Mouse (Mus musculus) frontal cortex, adult (tissue): ENCODE data around the gene Fcna.

ENCODE experiments used
- ATAC-seq: cut with Nextera tagmentation; 2 replicates; pipeline ENCODE4 v1.9.2; 2017; ENCODE audit warnings: mild to moderate bottlenecking, moderate library complexity, mixed read lengths; ENCODE audit not compliant: low TSS enrichment

The Fcna gene

GRCm38 (mm10) chr2:25627811-25628210 is at the start of gene Fcna:
Gene Fcna, minus strand, starts transcription at chr2:25628030.
- no peak for ATAC-seq

DNA sequence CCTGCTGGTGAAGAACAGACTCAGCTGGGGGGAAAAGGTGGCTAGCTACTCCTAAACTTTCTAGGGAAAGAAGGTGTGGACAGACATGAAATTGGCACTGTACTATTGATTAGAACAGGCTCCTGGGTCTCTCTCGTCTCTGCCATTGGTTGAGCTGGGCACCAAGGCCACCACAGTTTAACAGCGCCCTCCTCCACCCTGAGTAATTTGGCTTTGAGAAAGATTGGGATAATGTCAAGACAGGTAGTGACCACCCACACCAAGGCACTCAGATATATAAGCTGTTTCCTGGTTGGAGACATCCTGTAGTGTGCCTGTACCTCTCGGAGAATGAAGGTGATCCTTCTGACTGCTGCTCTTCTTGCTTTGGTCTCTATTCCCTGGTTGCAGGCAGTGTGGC is 48.7 kb upstream of the Fcna start, which contains the start of gene Lcn6:
Gene Lcn6 (plus strand): TSS at position 301 of the 400 bp plus-strand sequence.
- no peak for ATAC-seq

DNA sequence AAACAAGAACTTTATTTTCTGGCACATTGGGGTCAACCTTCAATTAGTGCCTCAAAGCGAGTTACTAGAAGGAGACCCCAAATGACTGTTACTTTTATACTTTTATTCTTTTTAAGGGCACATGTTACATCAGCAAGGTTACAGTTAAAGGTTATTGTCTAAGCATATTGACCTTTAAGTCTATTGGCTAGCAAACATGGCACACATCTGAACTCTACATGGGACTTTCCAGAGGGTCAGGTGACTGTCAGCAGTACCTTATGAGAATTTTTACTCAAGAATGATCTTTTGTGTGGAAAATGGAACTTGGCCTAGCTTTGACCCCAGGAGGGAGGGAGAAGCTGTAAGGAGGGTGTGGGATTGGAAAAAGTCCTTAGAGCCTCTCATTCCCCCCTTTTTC is 38.7 kb upstream of the Fcna start:
- ATAC-seq = no peak

GRCm38 (mm10) chr2:25664125-25664524 is 36.3 kb upstream of the Fcna start:
- no peak for ATAC-seq

DNA sequence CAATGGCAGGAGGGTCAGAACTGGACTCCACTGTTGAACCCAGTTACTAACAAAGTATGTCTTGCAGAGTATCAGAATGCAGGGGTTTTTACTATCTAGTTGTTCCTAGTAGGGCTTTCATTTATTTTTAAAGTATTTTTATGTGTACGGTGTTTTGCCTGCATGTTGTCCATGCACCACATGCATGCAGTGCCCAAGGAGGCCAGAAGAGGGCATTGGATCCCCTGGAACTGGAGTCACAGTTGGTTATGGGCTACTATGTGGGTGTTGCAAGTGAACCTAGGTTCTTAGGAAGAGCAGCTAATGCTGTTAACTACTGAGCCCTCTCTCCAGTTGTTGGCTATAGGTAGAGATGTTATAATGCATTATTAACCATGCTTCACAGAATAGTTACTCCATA is 35.7 kb upstream of the Fcna start:
- ATAC-seq = no peak

DNA sequence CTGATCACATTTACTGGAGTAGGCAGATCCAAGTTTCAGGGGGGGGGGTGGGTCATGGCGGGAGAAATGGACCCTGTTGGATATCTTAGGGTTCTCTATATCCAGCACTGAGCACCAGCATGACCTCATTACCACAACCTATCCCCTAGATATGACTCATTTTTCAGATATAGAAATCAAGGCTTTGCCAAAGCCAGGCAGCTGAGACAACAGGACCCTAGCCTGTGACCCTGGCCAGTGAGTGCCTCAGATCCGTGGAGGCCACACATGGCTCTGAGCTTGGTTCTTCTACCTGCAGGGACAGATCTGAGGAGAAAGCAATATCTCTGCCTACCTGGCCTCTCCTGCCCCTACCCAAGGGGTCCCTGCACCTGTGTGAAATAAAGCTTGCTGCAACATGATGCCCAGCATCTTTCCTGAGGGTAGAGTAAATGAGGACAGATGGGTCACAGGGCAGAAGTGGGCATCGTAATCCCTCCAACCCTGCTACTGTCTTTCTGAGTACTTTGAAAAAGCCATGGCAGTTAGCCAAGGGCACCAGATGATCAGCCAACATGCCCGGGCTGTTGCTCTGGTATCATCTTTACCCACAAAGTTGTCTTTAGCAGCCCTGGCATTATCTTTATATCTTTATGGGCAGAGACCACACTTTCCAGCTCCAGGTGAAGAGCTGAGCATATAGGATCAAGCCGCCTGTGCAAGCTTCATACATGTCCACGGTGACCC is 33.6 kb upstream of the Fcna start:
- no peak for ATAC-seq

DNA sequence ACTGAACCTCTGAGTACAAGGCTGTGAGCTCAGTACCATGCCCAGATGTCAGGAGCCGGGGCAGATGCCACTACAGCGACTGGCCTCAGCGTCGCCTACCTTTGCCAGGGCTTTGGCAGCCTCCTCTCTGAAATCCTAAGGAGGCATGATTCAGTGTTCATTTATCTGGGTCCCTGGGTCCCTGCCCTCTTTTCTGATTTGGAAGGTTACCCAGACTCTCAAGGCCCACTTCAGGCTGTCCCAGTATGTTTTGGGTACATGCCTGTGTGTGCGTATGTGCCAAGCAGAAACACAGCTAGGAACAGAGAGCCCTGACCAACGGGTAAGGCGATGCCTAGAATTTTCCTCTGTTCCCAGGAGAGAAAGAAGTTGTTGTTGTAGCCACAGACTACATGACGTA is 32.4 kb upstream of the Fcna start:
- ATAC-seq = no peak

- ATAC-seq = no peak
Measured at GRCm38 (mm10) chr2:25657652-25658051, 29.8 kb upstream of the Fcna start, which contains the start of gene Lcn5. Gene Lcn5, plus strand, starts transcription at chr2:25657952.

GRCm38 (mm10) chr2:25657246-25657645 is 29.4 kb upstream of the Fcna start:
- ATAC-seq = no peak

- peak; percentile 57; the same call in 1 of the 2 replicates for ATAC-seq
Measured at GRCm38 (mm10) chr2:25656691-25657090, 28.9 kb upstream of the Fcna start.

- ATAC-seq = no peak
Measured at GRCm38 (mm10) chr2:25654502-25654901, 26.7 kb upstream of the Fcna start.

- no peak for ATAC-seq
Measured at GRCm38 (mm10) chr2:25652902-25653301, 25.1 kb upstream of the Fcna start, which contains the start of gene Lcn8. Gene Lcn8, plus strand, starts transcription at chr2:25653120.

DNA sequence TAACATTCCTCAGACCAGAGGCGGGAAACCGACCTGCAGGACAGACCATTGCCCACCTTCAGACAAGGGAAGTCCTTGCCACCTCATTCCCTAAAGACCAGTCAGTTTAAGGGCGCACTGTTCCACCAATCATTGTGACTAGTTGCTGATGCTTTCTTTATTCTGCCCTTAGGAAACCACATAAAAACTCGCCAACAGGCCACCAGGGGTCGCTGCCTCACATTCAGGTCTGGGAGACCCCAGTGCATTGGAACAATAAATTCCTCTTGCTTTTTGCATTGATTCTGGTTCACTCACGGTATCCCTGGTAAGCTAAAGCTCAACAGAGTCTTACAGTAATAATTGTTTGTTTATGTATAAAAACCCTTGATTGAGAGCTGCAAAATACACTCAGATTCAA is 12.1 kb upstream of the Fcna start:
- ATAC-seq = no peak

- ATAC-seq = peak; percentile 73
Measured at GRCm38 (mm10) chr2:25634046-25634445, 6.2 kb upstream of the Fcna start.

DNA sequence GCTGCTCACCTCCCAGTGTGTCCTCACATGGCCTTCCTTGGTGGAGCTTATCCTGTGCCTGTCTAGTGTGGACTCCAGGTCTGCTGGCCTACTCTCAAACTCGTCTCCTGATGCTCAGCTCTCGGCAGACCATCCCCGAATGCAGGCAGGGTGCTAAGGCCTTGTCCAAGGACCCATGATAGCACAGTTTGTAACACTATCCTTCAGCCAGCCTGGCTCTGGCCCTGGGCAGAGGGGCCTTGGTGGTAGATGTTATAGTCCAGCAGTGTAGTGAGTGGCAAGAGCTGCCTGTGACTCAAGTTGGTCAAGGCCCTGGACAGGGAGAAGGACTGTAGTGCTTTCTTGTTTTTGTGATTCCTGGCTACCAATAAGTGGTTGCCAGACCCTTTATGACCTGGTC is 5.8 kb upstream of the Fcna start:
- no peak for ATAC-seq

- no peak for ATAC-seq
Measured at GRCm38 (mm10) chr2:25628738-25629137, 908 bp upstream of the Fcna start.

DNA sequence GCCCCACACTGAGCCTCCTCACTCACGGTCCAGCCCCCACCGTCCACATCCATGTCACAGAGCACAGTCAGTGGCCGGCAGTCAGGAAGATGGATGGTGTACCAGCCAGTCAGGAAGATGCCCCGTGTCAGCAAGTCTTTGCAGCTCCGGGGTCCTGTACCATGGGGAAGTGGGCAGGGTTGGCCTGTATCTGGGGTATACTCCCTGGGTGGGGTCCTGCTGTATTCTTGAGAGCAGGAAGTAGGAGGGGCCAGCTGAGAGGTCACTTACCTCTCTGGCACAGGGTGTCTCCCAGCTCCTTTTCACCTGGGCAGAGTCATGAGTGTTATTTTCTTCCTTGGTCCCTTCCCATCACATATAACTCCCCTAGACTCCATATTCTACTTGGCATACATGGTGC is 1.8 kb downstream of the Fcna start:
- ATAC-seq = no peak

- peak; percentile 96 for ATAC-seq
Measured at GRCm38 (mm10) chr2:25621229-25622200, 6.3 kb downstream of the Fcna start, which contains the start of gene Tmem141. Gene Tmem141, minus strand, starts transcription at chr2:25622005.

GRCm38 (mm10) chr2:25620852-25621228 is 7.0 kb downstream of the Fcna start:
- ATAC-seq = no peak

- ATAC-seq = no peak
Measured at GRCm38 (mm10) chr2:25620386-25620785, 7.4 kb downstream of the Fcna start.

GRCm38 (mm10) chr2:25617578-25617977 is 10.3 kb downstream of the Fcna start, which contains the start of gene Ccdc183:
Gene Ccdc183, minus strand, starts transcription at chr2:25617678.
- no peak for ATAC-seq

- no peak for ATAC-seq
Measured at GRCm38 (mm10) chr2:25616398-25616797, 11.4 kb downstream of the Fcna start.
